Mouse (Mus musculus) midbrain, embryonic 14.5 days (tissue): ENCODE measurements at regions not wholly inside any gene's neighbourhood (a gene's known extent, or its start where the extent isn't known, plus 50 kb on each side); places are given as distances from the start of the nearest gene placed in this dataset.
A peak's percentile ranks its signal among the peaks of the same experiment; 100 is the strongest.

Experiments used
- ATAC-seq: fragments of 200-750 bp; cut with Nextera tagmentation; 2 replicates; pipeline ENCODE4 v1.8.0; 2017; ENCODE audit warnings: moderate number of reproducible peaks, moderate library complexity; ENCODE audit not compliant: low FRiP score, low TSS enrichment
- DNase-seq: peaks from one replicate; pipeline ENCODE4 v3.0.0-alpha.2; 2015
- H3K27ac ChIP-seq: fragments of 300-500 bp; sonication (generic); replicated peaks from 2 replicates; pipeline ENCODE4 v1.5.1; 2014; ENCODE audit warnings: mild to moderate bottlenecking, low read depth, low read length, moderate library complexity
- H3K27me3 ChIP-seq: fragments of 300-500 bp; sonication (generic); 2 replicates; pipeline ENCODE4 v1.6.1; 2014; ENCODE audit warnings: low read length, control low read depth, mixed read lengths; ENCODE audit not compliant: control insufficient read depth, insufficient read depth
- H3K36me3 ChIP-seq: fragments of 300-500 bp; sonication (generic); 2 replicates; pipeline ENCODE4 v1.6.1; 2014; ENCODE audit warnings: low read length, control low read depth; ENCODE audit not compliant: control insufficient read depth, insufficient read depth
- H3K4me1 ChIP-seq: fragments of 300-500 bp; sonication (generic); 2 replicates; pipeline ENCODE4 v1.6.1; 2014; ENCODE audit warnings: mild to moderate bottlenecking, antibody characterized with exemption, low read length, control low read depth; ENCODE audit not compliant: control insufficient read depth, insufficient read depth
- H3K4me2 ChIP-seq: fragments of 300-500 bp; sonication (generic); 2 replicates; pipeline ENCODE4 v1.6.1; 2014; ENCODE audit warnings: mild to moderate bottlenecking, low read length, moderate library complexity
- H3K4me3 ChIP-seq: fragments of 300-500 bp; sonication (generic); replicated peaks from 2 replicates; pipeline ENCODE4 v1.5.1; 2014; ENCODE audit warnings: low read depth, low read length
- H3K9ac ChIP-seq: fragments of 300-500 bp; sonication (generic); replicated peaks from 2 replicates; pipeline ENCODE4 v1.6.1; 2014; ENCODE audit warnings: mild to moderate bottlenecking, low read length, moderate library complexity
- H3K9me3 ChIP-seq: fragments of 300-500 bp; sonication (generic); 2 replicates; pipeline ENCODE4 v1.6.1; 2016; ENCODE audit warnings: low read length, control low read depth, mixed read lengths; ENCODE audit not compliant: control insufficient read depth
- WGBS: fragments of 180-500 bp; shearing (Covaris S2); extraction: QIAGEN DNeasy Blood & Tissue Kit; methylation state at CpG from one replicate; pipeline ENCODE4 v1.1.7; 2014; 5-methylcytosine and 5-hydroxymethylcytosine counted together

DNA sequence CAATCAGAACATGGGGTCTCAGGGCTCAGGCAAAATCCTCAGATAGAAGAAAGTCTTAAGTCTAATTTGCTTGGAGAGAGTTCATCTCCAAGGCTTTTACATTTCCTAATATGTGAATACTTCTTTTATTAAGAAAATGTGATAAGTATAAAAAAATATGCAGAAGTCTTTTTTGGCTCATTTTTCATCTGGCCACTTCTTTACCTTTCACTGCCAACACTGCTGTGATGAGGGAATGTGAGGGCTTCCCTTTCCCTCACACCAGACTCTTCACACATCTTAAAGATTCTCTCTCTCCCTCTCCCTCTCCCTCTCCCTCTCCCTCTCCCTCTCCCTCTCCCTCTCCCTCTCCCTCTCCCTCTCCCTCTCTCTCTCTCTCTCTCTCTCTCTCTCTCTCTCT, 60.0 kb upstream of the Frmd4a start:
- Histone ChIP-seq H3K4me1 (no peaks in the 10 kb centered on the region), H3K36me3 (no peaks in the 10 kb centered on the region), H3K4me2 (no peak overlapping the region), H3K4me3 (no peak overlapping the region), H3K27ac (no peak overlapping the region), H3K27me3 (no peaks in the 10 kb centered on the region), H3K9me3 (no peaks in the 10 kb centered on the region), H3K9ac (no peak overlapping the region)
- ATAC-seq (no peak), DNase-seq (no peak)

DNA sequence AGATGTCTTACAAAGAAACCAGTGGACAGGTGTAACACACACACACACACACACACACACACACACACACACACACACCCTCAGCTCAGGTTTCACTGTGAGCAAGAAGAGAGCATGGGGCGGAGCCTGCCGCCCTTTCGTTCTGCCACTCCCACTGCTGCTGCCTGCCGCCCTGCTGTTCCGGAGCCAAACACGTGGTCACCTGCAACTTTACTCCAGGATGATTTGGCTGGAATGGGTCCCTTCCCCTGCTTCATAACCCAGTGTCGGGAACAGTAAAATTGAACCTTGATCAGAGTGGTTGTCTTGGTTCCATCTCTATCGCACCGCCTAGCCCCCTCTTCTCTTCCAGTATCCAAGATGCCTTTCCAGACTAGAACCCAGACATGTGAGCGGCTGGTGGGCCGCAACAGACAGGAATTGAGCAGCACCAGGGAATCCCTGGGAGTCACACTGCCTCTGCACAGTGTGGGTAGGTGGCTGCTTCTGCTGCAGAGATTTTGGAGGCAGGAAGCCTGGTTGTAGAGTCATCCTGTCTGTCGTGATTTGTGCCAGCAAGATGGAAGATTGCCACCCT, 59.4 kb upstream of the Frmd4a start:
- Histone ChIP-seq H3K4me3 (no peak overlapping the region), H3K36me3 (no peaks in the 10 kb centered on the region), H3K27ac (no peak overlapping the region), H3K9ac (no peak overlapping the region), H3K9me3 (no peaks in the 10 kb centered on the region), H3K4me1 (no peaks in the 10 kb centered on the region), H3K27me3 (no peaks in the 10 kb centered on the region), H3K4me2 (peak overlapping the region; percentile 10; the same call in 1 of the 2 replicates)
- DNase-seq, result peak; percentile 3
- no peak for ATAC-seq
- 29% methylated on average over 12 of the region's 12 CpGs for WGBS

DNA sequence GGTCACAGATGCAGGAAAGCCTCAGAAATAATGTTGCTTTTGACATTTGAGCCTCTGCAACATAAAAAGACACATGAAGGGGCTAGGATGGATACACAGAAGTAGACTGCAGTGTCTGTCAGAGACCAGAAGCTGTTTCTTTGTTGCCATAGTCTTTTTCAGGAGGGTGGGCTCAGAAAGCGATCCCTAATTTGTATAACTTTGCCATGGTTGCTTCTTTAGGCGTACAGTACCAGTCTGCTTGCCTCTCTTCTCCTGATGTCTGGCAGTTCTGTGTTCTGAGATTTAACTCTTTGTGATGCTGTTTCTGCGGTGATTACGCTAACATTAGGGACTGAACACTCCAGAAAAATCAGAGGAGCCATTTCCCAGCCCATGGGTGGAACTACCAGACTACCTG, 58.8 kb upstream of the Frmd4a start:
- Histone ChIP-seq H3K9me3 (no peaks in the 10 kb centered on the region), H3K27ac (no peak overlapping the region), H3K4me2 (no peak overlapping the region), H3K4me3 (no peak overlapping the region), H3K9ac (no peak overlapping the region), H3K36me3 (no peaks in the 10 kb centered on the region), H3K27me3 (no peaks in the 10 kb centered on the region), H3K4me1 (no peaks in the 10 kb centered on the region)
- ATAC-seq (no peak), DNase-seq (no peak)
- WGBS, result 79% methylated on average over 4 of the region's 4 CpGs

DNA sequence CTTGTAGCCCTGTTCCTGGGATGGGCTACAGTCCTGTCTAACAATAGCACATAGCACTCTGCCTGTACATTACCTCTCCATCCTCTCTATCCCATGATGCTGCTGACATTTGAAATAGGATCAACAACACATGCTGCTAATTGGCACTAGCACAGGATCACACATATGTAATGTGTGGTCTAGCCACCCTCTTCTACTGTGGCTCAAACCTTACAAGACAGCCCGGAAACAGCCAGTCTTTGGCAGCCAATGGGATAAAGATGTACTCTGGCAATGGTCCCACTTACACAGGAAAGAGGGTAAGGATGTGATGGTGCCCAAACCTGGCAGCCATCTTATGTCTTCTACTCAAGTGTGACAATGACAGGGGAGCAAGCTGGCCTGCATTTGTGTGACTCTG, 58.3 kb upstream of the Frmd4a start:
- no peak; the same call in 1 of the 2 replicates for ATAC-seq
- DNase-seq, result no peak
- 85% methylated on average over 1 of the region's 1 CpGs for WGBS
- Histone ChIP-seq H3K9me3 (no peaks in the 10 kb centered on the region), H3K27me3 (no peaks in the 10 kb centered on the region), H3K27ac (no peak overlapping the region), H3K36me3 (no peaks in the 10 kb centered on the region), H3K4me1 (no peaks in the 10 kb centered on the region), H3K9ac (no peak overlapping the region), H3K4me3 (no peak overlapping the region), H3K4me2 (no peak overlapping the region)

DNA sequence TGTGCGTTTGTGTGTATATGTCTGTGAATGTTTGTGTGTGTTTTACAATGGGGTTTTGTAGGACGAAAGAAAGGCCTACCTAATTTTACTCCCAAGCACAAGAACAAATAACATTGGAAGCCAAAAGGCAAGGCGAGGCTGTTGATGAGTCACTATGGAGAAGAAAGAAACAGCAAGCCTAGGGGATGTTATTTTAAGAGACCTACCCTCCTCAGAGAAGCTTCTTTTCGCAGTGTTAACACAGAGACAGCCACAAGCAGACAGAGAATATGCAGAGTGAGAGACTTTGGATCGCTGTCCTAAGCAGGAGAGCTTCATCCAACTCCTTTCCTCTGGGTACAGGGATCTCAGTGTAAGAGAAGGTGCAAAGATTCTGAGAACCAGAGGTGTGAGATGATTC, 57.3 kb upstream of the Frmd4a start:
- H3K36me3 ChIP-seq, result no peaks in the 10 kb centered on the region
- H3K9ac ChIP-seq, result no peak overlapping the region
- H3K27me3 ChIP-seq, result no peaks in the 10 kb centered on the region
- no peaks in the 10 kb centered on the region for H3K4me1 ChIP-seq
- ATAC-seq (no peak), DNase-seq (no peak)
- no peak overlapping the region for H3K4me3 ChIP-seq
- H3K9me3 ChIP-seq, result no peaks in the 10 kb centered on the region
- no peak overlapping the region for H3K4me2 ChIP-seq
- 92% methylated on average over 5 of the region's 5 CpGs for WGBS
- no peak overlapping the region for H3K27ac ChIP-seq

DNA sequence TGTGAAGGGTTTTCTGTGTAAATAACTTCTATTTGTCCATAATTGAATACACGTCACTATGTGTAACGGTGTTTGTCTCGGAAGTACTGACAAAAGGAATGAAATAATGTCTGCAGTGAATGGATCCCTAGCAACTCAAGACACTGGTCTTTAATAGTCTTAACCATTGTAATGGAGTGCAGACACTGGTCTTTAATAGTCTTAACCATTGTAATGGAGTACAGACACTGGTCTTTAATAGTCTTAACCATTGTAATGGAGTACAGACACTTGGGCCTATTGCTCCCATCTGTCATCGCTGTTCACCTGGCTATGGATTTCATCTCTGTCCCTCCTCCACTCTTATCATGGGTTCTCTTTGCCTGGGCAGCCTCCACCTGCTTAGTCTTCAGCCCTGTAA, 53.2 kb upstream of the Frmd4a start:
- Histone ChIP-seq H3K4me3 (no peak overlapping the region), H3K4me1 (no peaks in the 10 kb centered on the region), H3K4me2 (no peak overlapping the region), H3K9me3 (no peaks in the 10 kb centered on the region), H3K27me3 (no peaks in the 10 kb centered on the region), H3K9ac (no peak overlapping the region), H3K36me3 (no peaks in the 10 kb centered on the region), H3K27ac (no peak overlapping the region)
- DNase-seq, result peak; percentile 87
- ATAC-seq, result peak; percentile 100
- 89% methylated on average over 4 of the region's 4 CpGs for WGBS
